Mouse (Mus musculus): ENCODE data around the gene Ahcyl2. TPM values are rescaled to one million over a fixed set of nuclear protein-coding genes. Genes with fewer than 3 reads are reported as not detected.

Gene Ahcyl2
- polyA plus RNA-seq (2015; fragmentation: Illumina TruSeq; extraction: RNeasy Lipid Tissue Mini Kit (QIAGEN cat#74804); ENCODE audit: insufficient read depth, low read depth, low replicate concordance), result 5.3 TPM

DNA sequence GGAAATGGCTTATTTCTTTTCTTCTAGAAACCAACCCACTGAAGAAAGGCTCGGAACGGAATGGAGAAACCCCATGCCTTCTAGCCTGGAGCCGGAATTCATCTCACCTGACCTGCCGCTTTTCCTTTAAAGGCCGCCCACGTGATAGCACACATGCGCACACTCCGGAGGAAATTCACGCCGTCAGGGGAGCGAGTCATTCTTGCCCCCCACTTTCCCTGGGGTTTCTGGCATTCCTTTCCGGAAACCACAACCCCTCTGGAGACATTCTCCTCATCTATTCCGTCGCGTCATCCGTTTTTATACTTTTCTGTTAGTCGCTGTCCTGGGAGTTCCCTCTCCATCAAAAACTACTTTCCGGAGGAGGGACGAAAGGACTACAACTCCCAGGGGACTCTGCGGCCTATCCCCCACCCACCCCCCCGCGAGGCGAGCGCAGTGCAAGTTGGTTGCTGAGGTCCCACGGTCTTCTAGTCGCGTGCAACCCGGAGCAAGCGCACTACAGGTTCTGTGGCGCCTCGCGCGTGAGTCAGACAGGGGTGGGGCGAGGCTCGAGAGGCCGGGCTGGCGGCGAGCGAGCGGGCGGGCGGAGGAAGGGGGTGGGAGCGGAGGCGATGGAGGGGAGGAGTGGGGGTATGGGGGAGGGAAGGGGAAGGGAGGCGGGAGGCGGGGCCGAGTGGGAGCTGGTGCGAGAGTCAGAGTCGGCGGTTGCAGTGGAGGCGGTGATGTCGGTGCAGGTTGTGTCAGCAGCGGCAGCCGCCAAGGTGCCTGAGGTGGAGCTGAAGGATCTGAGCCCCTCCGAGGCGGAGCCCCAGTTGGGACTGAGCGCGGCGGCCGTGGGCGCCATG, at the start of gene Ahcyl2:
TSS of gene Ahcyl2 (plus strand) at position 199 of the 848 bp plus-strand sequence.

DNA sequence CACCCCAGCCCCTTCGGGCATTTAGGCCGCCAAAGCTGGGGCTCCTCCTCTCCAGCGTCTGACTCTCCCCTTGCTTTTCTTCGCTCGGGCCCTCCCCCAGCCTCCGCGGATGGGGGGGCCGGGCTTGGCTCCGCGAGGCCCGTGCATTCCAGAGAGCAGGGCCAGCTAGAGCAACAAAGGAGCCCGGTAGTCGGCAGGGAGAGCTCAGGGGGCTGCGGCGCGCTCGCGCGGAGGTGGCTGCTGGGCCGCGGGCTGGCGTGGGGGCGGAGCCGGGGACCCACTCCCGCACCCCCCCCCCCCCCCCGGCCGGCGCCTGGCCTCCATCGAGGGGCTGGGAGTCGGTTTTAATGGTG, 32.5 kb upstream of the Ahcyl2 start, which contains the start of gene Smo:
TSS of gene Smo (plus strand) at position 168 of the 353 bp plus-strand sequence.

GRCm38 (mm10) chr6:29916530-29917382, 148.9 kb downstream of the Ahcyl2 start, which contains the start of gene Strip2:
TSS of gene Strip2 (plus strand) at chr6:29917012.

Other genes with a start within 250 kb of the Ahcyl2 start
- 2.5 TPM for gene Irf5, start 241.4 kb upstream of the Ahcyl2 start, polyA plus RNA-seq (2015; fragmentation: Illumina TruSeq; extraction: RNeasy Lipid Tissue Mini Kit (QIAGEN cat#74804); ENCODE audit: insufficient read depth, low read depth, low replicate concordance)
- 14.8 TPM for gene Tnpo3, start 158.1 kb upstream of the Ahcyl2 start, polyA plus RNA-seq (2015; fragmentation: Illumina TruSeq; extraction: RNeasy Lipid Tissue Mini Kit (QIAGEN cat#74804); ENCODE audit: insufficient read depth, low read depth, low replicate concordance)
- 2.7 TPM for gene Tspan33, start 73.8 kb upstream of the Ahcyl2 start, polyA plus RNA-seq (2015; fragmentation: Illumina TruSeq; extraction: RNeasy Lipid Tissue Mini Kit (QIAGEN cat#74804); ENCODE audit: insufficient read depth, low read depth, low replicate concordance)
- 6.9 TPM for gene Smo, start 32.5 kb upstream of the Ahcyl2 start, polyA plus RNA-seq (2015; fragmentation: Illumina TruSeq; extraction: RNeasy Lipid Tissue Mini Kit (QIAGEN cat#74804); ENCODE audit: insufficient read depth, low read depth, low replicate concordance)
- 0.26 TPM for gene Strip2, start 149.0 kb downstream of the Ahcyl2 start, polyA plus RNA-seq (2015; fragmentation: Illumina TruSeq; extraction: RNeasy Lipid Tissue Mini Kit (QIAGEN cat#74804); ENCODE audit: insufficient read depth, low read depth, low replicate concordance)